Mouse (Mus musculus) frontal cortex, adult (tissue): ENCODE measurements around the gene Nt5m.

Source experiments
- ATAC-seq: cut with Nextera tagmentation; 2 replicates; pipeline ENCODE4 v1.9.2; 2017; ENCODE audit warnings: mild to moderate bottlenecking, moderate library complexity, mixed read lengths; ENCODE audit not compliant: low TSS enrichment

The Nt5m gene

DNA sequence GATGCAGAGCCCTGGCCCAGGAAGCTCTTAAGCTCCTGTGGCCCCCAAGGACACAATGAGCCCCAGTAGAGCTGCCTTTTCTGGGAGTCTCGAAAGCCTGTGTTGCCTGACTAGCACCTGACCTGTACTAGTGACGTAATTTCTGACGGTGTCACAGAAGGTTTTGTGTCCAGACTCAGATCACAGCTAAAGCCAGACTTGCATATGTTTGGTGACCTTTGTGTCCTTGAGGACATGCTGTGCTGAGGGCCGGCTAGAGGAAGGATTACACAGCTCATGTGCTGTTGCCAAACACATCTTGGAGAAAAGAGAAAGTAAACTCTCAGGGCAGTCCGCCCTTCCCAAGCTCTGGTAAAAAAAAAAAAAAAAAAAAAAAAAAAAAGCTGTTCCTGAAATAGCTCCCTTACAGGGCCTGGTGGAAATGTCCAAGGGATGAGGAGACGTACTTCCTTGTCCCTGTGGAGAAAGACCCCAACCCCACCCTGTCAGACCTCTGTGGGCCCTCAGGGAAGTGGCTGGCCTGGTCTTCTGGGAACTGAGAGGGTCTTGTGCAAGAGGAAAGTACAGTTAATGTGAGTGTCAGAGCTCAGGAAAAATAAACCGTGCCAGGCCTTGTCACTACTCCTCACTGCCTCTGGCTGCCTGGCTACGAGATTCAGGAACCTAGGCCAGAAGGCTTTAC, 62.9 kb downstream of the Nt5m start:
- no peak for ATAC-seq

GRCm38 (mm10) chr11:59906521-59907123, 67.4 kb downstream of the Nt5m start:
- no peak for ATAC-seq

DNA sequence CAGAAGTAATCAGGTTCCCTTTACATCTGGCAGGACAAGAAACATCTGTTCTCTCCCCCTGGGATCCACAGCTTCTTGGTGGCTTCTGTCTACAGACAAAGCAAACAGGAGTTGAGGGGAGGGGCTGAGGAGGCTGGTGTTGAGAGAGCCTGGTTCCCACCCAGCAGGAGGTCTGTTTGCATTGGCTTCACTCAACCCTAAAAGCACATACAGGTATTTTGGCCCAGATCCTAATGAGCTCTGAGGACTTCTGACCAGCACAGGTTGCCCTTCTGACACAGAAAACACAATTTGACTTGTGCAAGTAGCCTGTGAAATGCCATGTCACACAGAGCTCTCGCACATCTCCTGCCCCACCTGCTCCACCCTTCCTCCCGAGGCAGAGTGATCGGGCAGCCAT, 69.2 kb downstream of the Nt5m start:
- ATAC-seq = no peak

DNA sequence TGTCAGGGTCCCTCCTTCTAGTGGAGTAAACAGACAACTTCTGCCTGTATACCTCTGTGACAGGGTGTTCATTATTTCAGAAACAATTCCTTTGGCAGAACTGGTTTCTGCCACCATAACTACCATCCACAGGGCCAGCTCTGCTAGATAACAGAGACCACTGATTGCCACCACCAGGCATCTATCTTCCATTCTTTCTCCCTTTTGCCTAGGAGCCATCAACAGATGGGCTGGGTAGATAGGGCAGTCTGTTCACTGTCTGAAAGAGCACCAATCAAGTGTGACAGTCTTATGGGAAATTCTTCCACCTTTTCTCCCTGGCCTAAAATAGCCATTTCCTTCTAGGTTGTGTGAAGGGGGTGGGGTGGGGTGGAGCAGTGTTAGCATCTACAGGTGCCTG, 71.3 kb downstream of the Nt5m start:
- no peak for ATAC-seq

DNA sequence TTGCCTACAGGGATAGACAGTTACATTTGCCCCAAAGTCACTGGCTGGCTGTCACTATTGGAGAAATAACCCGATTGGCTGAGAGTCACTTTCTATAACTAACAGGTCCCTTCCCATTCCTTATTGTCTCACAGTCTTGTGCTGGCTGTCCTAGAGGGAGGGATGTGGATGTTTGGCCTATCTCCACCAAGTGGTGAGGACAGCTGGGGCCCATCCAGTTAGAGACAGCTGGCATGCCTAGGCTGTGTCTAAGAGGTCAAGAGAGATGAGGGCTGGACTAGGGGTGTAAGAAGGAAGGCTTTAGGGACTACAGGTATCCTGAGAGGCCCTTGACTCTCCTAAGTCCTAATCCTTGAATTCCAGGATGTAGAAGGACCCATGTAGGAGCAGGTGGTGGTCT, 72.3 kb downstream of the Nt5m start:
- ATAC-seq = no peak

- no peak for ATAC-seq
These were observed 74.5 kb downstream of the Nt5m start for GRCm38 (mm10) chr11:59913702-59914101.

- no peak for ATAC-seq
These were observed 78.8 kb downstream of the Nt5m start for GRCm38 (mm10) chr11:59918014-59918413.

- no peak for ATAC-seq
These were observed 80.2 kb downstream of the Nt5m start for GRCm38 (mm10) chr11:59919401-59919800.

- no peak for ATAC-seq
These were observed 81.1 kb downstream of the Nt5m start for GRCm38 (mm10) chr11:59920331-59920730.

GRCm38 (mm10) chr11:59921265-59921664, 82.0 kb downstream of the Nt5m start:
- ATAC-seq = no peak

DNA sequence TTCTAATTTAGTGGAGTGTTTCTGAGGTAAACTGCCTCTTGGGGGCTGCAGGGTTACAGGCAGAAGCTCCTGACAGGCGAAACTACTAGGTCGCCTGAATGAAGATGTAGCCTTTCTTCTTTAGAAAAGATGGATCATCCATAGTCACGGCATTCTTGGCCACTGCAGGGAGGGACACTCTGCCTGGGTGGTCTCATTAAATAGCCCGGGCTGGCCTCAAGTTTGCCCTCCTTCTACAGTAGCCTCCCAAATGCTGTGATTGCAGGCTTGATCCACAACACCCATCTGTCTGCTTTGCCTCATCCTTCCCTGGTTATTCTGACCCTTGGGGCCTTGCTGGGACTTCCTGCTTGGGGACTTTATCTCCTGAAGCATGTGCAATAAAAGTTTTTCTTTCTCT, 90.8 kb downstream of the Nt5m start:
- no peak for ATAC-seq
